Mouse (Mus musculus): ENCODE measurements at regions not wholly inside any gene's neighbourhood (a gene's known extent, or its start where the extent isn't known, plus 50 kb on each side); places are given as distances from the start of the nearest gene placed in this dataset.

GRCm38 (mm10) chr4:105560055-105560454 is 229.6 kb upstream of the Gm12728 start:
- no peak for TF ChIP-seq CTCF (IDR thresholded peaks at IDR 0.05; ENCODE audit: borderline replicate concordance, insufficient read depth, low read depth, low read length)
- no peak for TF ChIP-seq POLR2A (IDR thresholded peaks at IDR 0.05; ENCODE audit: borderline replicate concordance, insufficient read depth, low read length)

Measured in cerebellum, adult 2 months (tissue).